Mouse (Mus musculus): ENCODE measurements at regions not wholly inside any gene's neighbourhood (a gene's known extent, or its start where the extent isn't known, plus 50 kb on each side); places are given as distances from the start of the nearest gene placed in this dataset.

GRCm38 (mm10) chr19:28070386-28070785 lies 59.4 kb upstream of the Rfx3 start:
- Histone ChIP-seq H3K27ac (ENCODE audit: insufficient read depth, low read depth) (no peak overlapping the region), H3K4me1 (ENCODE audit: control insufficient read depth in 1 of 2, insufficient read depth in 2 of 2) (no peaks in the 10 kb centered on the region), H3K4me3 (replicated peaks in 1 of 3; ENCODE audit: low read depth in 2 of 3, low read length in 2 of 3, poor library complexity in 1 of 3) (no peak overlapping the region), H3K36me3 (replicated peaks in 1 of 2; ENCODE audit: control insufficient read depth in 1 of 2, insufficient read depth in 1 of 2, low read length in 1 of 2) (no peaks in the 10 kb centered on the region), H3K9ac (ENCODE audit: insufficient read depth, low read depth) (no peak overlapping the region), H3K27me3 (replicated peaks) (no peaks in the 10 kb centered on the region), H3K79me2 (replicated peaks; ENCODE audit: control insufficient read depth, extremely low read depth, insufficient read depth, poor library complexity, severe bottlenecking) (no peaks in the 10 kb centered on the region), H3K4me2 (ENCODE audit: insufficient read depth, low read depth, poor library complexity, severe bottlenecking) (no peak overlapping the region), H3K9me3 (replicated peaks; ENCODE audit: low read length) (no peaks in the 10 kb centered on the region)
- no peak for TF ChIP-seq CHD1 (IDR thresholded peaks at IDR 0.05; ENCODE audit: low read depth, low read length)
- no peak for TF ChIP-seq KAT2A (IDR thresholded peaks at IDR 0.05; ENCODE audit: insufficient replicate concordance, low read length)
- no peak for TF ChIP-seq MXI1 (IDR thresholded peaks at IDR 0.05; ENCODE audit: low read depth, low read length)
- TF ChIP-seq E2F4 (IDR thresholded peaks at IDR 0.05; ENCODE audit: insufficient replicate concordance, low read depth, low read length) = no peak
- no peak for TF ChIP-seq USF1 (IDR thresholded peaks at IDR 0.05; ENCODE audit: low read depth, low read length)
- no peak for TF ChIP-seq MAFK (IDR thresholded peaks at IDR 0.05; ENCODE audit: insufficient replicate concordance, low read length)
- no peak for TF ChIP-seq IRF4 (IDR thresholded peaks at IDR 0.05; ENCODE audit: low read depth, low read length)
- TF ChIP-seq ZMIZ1 (IDR thresholded peaks at IDR 0.05; ENCODE audit: low read depth, low read length) = no peak
- no peak for TF ChIP-seq UBTF (IDR thresholded peaks at IDR 0.05; ENCODE audit: low read depth, low read length)
- no peak for TF ChIP-seq ZC3H11A (IDR thresholded peaks at IDR 0.05; ENCODE audit: low read depth, low read length)
- TF ChIP-seq ETS1 (conservative IDR thresholded peaks at IDR 0.05; ENCODE audit: low read depth, low read length) = no peak
- TF ChIP-seq USF2 (conservative IDR thresholded peaks at IDR 0.05; ENCODE audit: low read depth, low read length) = no peak
- dilution Hi-C loops (cut with MboI; ENCODE audit: extremely low pct_ligation_motif_present, extremely low pct_unique_long_range_greater_than_20kb, low sequenced_read_pairs) (no loop called here), in situ Hi-C loops (cut with MboI; ENCODE audit: low pct_ligation_motif_present, low pct_unique_long_range_greater_than_20kb, low sequenced_read_pairs) (no loop called here)
- no peak for DNase-seq (ENCODE audit: extremely low read depth)

All from CH12.LX (cell line).